Mouse (Mus musculus): ENCODE results near the gene Usp22.

The Usp22 gene

GRCm38 (mm10) chr11:61174821-61175658 lies at the start of gene Usp22:
Gene Usp22 (minus strand): TSS chr11:61175055.
- peak; percentile 99 to 100 for DNase-seq (ENCODE audit: low read depth in 1 of 2, low spot score in 2 of 2)

DNA sequence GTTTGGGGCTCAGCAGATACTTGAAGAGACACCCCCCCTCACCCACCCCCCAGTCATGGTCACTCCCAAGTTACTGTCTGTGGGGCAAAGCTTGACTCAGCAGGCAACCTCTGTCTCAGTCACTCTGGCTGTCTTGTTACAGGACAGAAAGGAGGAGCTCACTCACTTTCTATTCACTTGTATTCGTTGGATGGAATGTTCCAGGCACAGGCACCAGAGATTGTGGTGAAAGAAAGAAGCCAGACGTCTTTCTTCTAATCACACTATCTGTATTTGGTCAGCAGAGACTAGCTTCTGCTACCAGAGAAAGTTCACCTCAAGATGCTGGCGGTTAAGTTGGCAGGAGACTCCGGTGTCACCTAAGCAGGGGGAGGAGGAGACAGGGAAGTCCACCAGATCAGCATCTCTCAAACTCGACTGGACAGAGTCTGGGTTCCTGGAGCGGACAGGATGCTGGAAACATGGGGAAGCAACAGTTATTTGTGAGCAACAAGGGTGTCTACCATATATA lies 49.4 kb upstream of the Usp22 start:
- no peak for DNase-seq (ENCODE audit: low read depth in 1 of 2, low spot score in 2 of 2)

- DNase-seq (ENCODE audit: low read depth in 1 of 2, low spot score in 2 of 2), result no peak
Measured at GRCm38 (mm10) chr11:61222971-61223745, 48.3 kb upstream of the Usp22 start.

- no peak for DNase-seq (ENCODE audit: low read depth in 1 of 2, low spot score in 2 of 2)
Measured at GRCm38 (mm10) chr11:61222007-61222406, 47.2 kb upstream of the Usp22 start.

DNA sequence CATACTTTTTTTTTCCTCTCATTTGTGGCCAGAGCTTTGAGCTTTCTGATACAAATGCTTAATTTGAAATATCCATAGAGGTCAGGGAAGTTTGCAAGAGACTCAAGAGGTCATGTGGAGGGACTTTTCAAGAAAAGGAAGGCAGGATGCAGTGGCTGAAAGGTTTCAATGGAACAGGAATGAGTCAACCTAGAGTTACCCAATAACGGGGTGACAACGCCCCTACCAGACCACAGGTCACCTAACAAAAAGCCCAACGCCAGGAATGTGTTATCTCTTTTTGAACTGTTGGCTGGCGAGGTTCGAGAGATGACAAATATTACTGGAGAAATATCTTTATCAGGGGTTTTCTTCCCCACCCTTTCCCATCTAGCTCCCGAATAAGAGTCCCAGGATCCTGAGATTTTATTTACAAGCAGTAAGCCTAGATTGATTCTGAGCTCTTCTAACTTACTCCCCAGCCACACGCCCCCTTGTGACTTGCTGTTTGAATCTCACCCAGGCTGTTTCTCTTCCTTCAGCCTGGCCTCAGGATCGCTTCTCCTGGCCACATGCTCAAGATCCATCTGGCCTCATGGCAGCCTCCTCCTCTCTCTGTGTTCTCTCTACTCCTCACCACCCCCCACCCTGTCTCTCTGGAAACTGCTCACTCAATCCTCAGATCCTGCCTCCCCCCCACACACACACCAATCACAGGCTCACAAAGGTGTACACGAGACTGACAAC lies 45.5 kb upstream of the Usp22 start:
- no peak for DNase-seq (ENCODE audit: low read depth in 1 of 2, low spot score in 2 of 2)

DNA sequence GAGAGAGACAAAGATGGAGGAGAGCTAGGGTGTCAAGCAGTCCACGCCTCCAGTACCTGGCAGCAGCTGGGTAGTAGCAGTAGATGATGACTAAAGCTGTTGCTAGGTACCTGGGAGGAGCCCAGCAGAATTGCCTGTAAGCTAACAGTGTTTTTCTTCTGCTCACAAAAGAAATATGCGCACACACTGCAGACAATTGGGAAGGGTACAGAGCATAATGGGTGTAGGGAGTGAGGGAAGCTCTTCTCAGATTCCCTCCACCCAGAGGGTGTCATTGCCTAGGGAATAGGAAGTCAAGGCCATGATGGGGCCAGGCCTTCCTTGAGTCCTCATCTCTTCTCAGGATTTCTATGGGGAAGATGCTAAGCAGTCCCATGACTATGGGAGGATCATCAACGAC lies 41.1 kb upstream of the Usp22 start:
- no peak for DNase-seq (ENCODE audit: low read depth in 1 of 2, low spot score in 2 of 2)

DNA sequence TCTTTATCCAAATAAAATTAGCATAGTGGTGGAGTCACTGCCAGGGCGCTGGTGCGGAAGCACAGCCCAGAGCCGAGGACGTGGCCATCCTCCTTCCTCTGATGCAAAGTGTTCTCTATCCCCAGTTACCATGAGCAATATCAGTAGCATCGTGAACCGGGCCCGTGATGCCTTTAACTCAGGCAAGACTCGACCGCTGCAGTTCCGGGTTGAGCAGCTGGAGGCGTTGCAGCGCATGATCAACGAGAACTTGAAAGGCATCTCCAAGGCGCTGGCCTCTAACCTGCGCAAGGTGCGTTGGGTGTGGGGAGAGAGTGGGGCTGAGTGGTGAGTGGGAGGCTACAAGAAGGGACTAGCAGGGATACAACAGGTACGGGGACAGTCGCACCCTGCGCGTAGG lies 37.2 kb upstream of the Usp22 start:
- DNase-seq (ENCODE audit: low read depth in 1 of 2, low spot score in 2 of 2), result no peak

GRCm38 (mm10) chr11:61208316-61208715 lies 33.5 kb upstream of the Usp22 start:
- no peak for DNase-seq (ENCODE audit: low read depth in 1 of 2, low spot score in 2 of 2)

GRCm38 (mm10) chr11:61207487-61208246 lies 32.8 kb upstream of the Usp22 start, which contains the start of gene Aldh3a1:
Gene Aldh3a1 (plus strand): TSS chr11:61207537.
- no peak for DNase-seq (ENCODE audit: low read depth in 1 of 2, low spot score in 2 of 2)

DNA sequence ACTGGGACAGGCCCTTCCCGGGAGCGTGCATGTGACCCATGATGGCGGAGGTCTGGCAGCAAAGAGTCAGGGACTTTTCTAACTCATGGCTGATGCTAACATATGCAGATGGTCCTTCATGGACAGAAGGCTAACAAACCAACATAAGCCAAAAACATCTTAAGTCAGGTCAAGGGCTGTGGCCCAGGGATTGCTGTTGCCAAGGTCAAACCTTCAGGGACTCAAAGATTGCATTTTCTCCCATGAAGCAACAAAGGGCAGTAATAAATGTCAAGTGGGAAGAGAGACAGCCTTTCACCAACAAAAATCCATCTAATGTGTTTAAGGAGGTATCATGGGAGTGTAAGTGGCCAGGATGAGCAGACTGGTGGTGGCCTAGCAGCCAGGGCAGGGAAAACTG lies 31.3 kb upstream of the Usp22 start:
- no peak for DNase-seq (ENCODE audit: low read depth in 1 of 2, low spot score in 2 of 2)

- no peak for DNase-seq (ENCODE audit: low read depth in 1 of 2, low spot score in 2 of 2)
Measured at GRCm38 (mm10) chr11:61205167-61205950, 30.5 kb upstream of the Usp22 start.

GRCm38 (mm10) chr11:61202810-61203209 lies 28.0 kb upstream of the Usp22 start:
- no peak for DNase-seq (ENCODE audit: low read depth in 1 of 2, low spot score in 2 of 2)

DNA sequence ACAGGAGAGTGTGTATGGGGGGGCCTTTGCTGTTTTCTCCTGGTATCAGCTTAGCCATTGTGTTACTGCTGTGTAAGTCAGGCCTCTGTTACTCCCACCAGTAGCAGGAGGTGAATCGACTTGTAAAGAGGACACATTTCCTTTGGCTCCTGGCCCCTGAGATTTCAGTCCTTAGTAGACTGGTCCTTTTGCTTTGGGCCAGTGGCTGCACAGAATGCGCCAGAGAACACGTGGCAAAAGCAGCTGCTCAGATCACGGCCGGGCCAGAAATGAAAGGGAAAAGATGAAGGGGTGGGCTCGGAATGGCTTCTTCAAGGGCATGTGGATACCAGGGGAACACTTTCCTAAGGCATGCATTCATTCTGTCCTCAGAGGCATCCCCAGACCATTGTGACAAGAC lies 27.3 kb upstream of the Usp22 start:
- no peak for DNase-seq (ENCODE audit: low read depth in 1 of 2, low spot score in 2 of 2)

DNA sequence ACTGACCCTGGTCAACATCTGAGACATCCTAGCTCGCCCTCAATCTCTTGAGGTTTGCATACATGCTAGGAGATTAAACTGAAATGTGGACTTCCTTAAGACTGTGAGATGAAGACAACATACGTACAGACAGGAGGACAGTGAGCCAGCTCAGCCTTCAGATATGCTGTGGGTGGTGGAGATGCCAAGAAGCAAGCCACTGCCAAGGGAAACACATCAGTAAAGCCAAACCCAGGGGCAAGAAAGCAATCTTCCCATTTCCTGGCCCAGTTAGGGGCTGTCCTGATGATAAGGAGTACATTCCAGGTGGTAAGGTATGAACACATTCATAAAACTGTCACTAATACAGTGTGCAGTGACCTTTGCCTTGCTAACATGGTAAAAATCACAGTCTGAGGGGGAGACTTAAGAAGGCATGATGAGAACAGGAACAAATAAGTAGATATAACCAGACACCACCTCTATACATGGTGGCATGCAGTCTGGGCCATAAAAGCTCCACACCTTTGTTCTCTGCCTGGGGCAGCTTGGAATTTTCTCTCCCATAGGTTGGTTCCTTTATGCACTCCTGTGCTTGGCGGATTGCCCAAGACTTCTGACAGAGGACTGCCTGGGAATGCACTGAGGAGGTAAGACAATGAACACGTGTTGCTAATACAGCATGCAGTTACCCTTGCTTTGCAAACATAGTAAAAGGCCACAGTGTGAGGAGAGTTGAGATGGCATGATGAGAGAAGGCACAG lies 24.9 kb upstream of the Usp22 start:
- no peak for DNase-seq (ENCODE audit: low read depth in 1 of 2, low spot score in 2 of 2)

DNA sequence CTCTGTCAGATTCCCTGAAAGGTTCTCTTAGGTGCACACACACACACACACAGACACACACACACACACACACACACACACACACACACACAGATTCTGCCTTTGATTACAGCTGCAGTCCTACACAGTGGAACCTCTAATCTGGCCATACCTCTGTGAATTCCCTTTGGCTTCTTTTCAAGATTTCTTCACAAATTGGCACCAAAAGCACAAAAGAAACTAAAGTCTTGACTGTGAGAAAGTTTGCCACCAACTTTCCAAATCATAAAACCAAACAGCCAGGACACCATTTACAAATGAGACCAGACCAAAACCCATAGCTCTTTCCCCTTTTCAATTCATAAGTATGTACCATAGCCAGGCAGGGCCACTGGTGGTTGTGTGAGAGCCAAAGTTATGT lies 23.1 kb upstream of the Usp22 start:
- no peak for DNase-seq (ENCODE audit: low read depth in 1 of 2, low spot score in 2 of 2)

GRCm38 (mm10) chr11:61196616-61197353 lies 21.9 kb upstream of the Usp22 start:
- no peak for DNase-seq (ENCODE audit: low read depth in 1 of 2, low spot score in 2 of 2)

GRCm38 (mm10) chr11:61193392-61193791 lies 18.5 kb upstream of the Usp22 start:
- peak; percentile 37 to 59 for DNase-seq (ENCODE audit: low read depth in 1 of 2, low spot score in 2 of 2)

GRCm38 (mm10) chr11:61192779-61193178 lies 17.9 kb upstream of the Usp22 start:
- no peak for DNase-seq (ENCODE audit: low read depth in 1 of 2, low spot score in 2 of 2)
